In genomic region chr13:24761083-24761402, GRCm38 (mm10) we compare ENCODE assay signal across 8 mouse cellular contexts. TPM values are rescaled to one million over a fixed set of nuclear protein-coding genes. Genes with fewer than 3 reads are reported as not detected.
DNase-seq lines count a peak whose midpoint lies in the region; ATAC-seq and TF ChIP-seq lines count a peak whose summit lies in the region.

No protein-coding gene starts in this region.

- H3K27me3 ChIP-seq in thymus, adult 2 months (ENCODE audit: control insufficient read depth, insufficient read depth, low read length): no peaks in the 10 kb centered on the region
- H3K27me3 ChIP-seq in liver, embryonic 13.5 days: no peaks in the 10 kb centered on the region
- no peaks in the 10 kb centered on the region for H3K27me3 ChIP-seq in stomach, postnatal 0 days (ENCODE audit: control insufficient read depth, insufficient read depth, low read length)

- peak overlapping the region; percentile 91 for H3K27ac ChIP-seq in gastrocnemius, adult 2 months
- H3K27ac ChIP-seq in thymus, adult 2 months (ENCODE audit: control insufficient read depth, insufficient read depth, low read length): no peak overlapping the region
- H3K27ac ChIP-seq in liver, embryonic 13.5 days: peak overlapping the region; percentile 98
- H3K27ac ChIP-seq in stomach, postnatal 0 days (replicated peaks): peak overlapping the region; percentile 94

- WGBS in thymus, adult 2 months: 4% methylated on average over 10 of the region's 10 CpGs
- 1% methylated on average over 10 of the region's 10 CpGs for WGBS in liver, embryonic 13.5 days (ENCODE audit: insufficient replicate concordance)
- 2% methylated on average over 10 of the region's 10 CpGs for WGBS in stomach, postnatal 0 days

- TF ChIP-seq POLR2A in thymus, adult 2 months (IDR thresholded peaks at IDR 0.05; ENCODE audit: control insufficient read depth, extremely low read depth, insufficient read depth, low read length, poor library complexity): no peak

- peak overlapping the region; percentile 99 for H3K9ac ChIP-seq in liver, embryonic 13.5 days
- peak overlapping the region; percentile 82 for H3K9ac ChIP-seq in stomach, postnatal 0 days (ENCODE audit: low read length)

- peak overlapping the region; percentile 82 for H3K4me2 ChIP-seq in liver, embryonic 13.5 days
- H3K4me2 ChIP-seq in stomach, postnatal 0 days (replicated peaks; ENCODE audit: low read depth): peak overlapping the region; percentile 68

- DNase-seq in gastrocnemius, adult 2 months: no peak
- no peak for DNase-seq in gastrocnemius, adult 8-10 months (ENCODE audit: low spot score in 2 of 2)
- no peak for DNase-seq in thymus, adult 2 months
- no peak for DNase-seq in thymus, postnatal 36 days
- DNase-seq in liver, embryonic 13.5 days: no peak
- no peak for DNase-seq in stomach, postnatal 0 days (ENCODE audit: low spot score)
- no peak for DNase-seq in urinary bladder, postnatal 10 days (ENCODE audit: low spot score)
- no peak for DNase-seq in layer of hippocampus, adult 9-10 months (ENCODE audit: low spot score)

- H3K9me3 ChIP-seq in liver, embryonic 13.5 days (replicated peaks): no peaks in the 10 kb centered on the region
- H3K9me3 ChIP-seq in stomach, postnatal 0 days (ENCODE audit: control insufficient read depth, low read length): no peaks in the 10 kb centered on the region

- peaks cover 19% of the 10 kb centered on the region for H3K36me3 ChIP-seq in thymus, adult 2 months (ENCODE audit: control insufficient read depth, insufficient read depth, low read length)
- H3K36me3 ChIP-seq in liver, embryonic 13.5 days: peaks cover 38% of the 10 kb centered on the region
- no peaks in the 10 kb centered on the region for H3K36me3 ChIP-seq in stomach, postnatal 0 days (ENCODE audit: control insufficient read depth, insufficient read depth, low read length)

- no peak for ATAC-seq in liver, embryonic 13.5 days (ENCODE audit: low read depth)
- ATAC-seq in stomach, postnatal 0 days (ENCODE audit: low FRiP score, low TSS enrichment): no peak; the same call in 1 of the 2 replicates

- intact Hi-C loops in gastrocnemius, adult 2 months (cut with DNase I): loop anchor here (2.0 kb wide), 1 partner anchor 40 kb away; the partner anchor contains the start of gene BC005537

- peak overlapping the region; percentile 95 for H3K4me3 ChIP-seq in gastrocnemius, adult 2 months
- peak overlapping the region; percentile 76 for H3K4me3 ChIP-seq in thymus, adult 2 months (ENCODE audit: control insufficient read depth, insufficient read depth, low read length)
- H3K4me3 ChIP-seq in liver, embryonic 13.5 days (replicated peaks): peak overlapping the region; percentile 96
- H3K4me3 ChIP-seq in stomach, postnatal 0 days (ENCODE audit: low read depth, low read length): peak overlapping the region; percentile 96

- no peak for TF ChIP-seq CTCF in gastrocnemius, adult 2 months (IDR thresholded peaks at IDR 0.05)
- TF ChIP-seq CTCF in thymus, adult 2 months (IDR thresholded peaks at IDR 0.05; ENCODE audit: borderline replicate concordance, control insufficient read depth, extremely low read depth, insufficient read depth, low read length, poor library complexity): no peak
- no peak for TF ChIP-seq CTCF in stomach, postnatal 0 days (IDR thresholded peaks at IDR 0.05; ENCODE audit: low read depth)

- no peak for TF ChIP-seq EP300 in stomach, postnatal 0 days (optimal IDR thresholded peaks at IDR 0.05)

- H3K4me1 ChIP-seq in thymus, adult 2 months (replicated peaks; ENCODE audit: control insufficient read depth, insufficient read depth, low read length): peaks cover 12% of the 10 kb centered on the region
- peaks cover 46% of the 10 kb centered on the region for H3K4me1 ChIP-seq in liver, embryonic 13.5 days (replicated peaks)
- no peaks in the 10 kb centered on the region for H3K4me1 ChIP-seq in stomach, postnatal 0 days (replicated peaks; ENCODE audit: control insufficient read depth, insufficient read depth)

RNA-seq across cellular contexts. Expression of gene Gmnn, which starts 0.7 kb away (rescaled TPM):
- 1 to 10 TPM; 3.8 to 5.1 TPM for total RNA-seq in gastrocnemius, adult 2 months (2021)
- total RNA-seq in gastrocnemius, adult 8-10 months (2022): 1 to 10 TPM; 3.1 to 4.9 (median 4.0) TPM
- polyA plus RNA-seq in thymus, adult 2 months (2012; rRNA removed): 10.6 and 11.9 TPM in 2 replicates
- 154 and 171 TPM in 2 replicates for polyA plus RNA-seq in liver, embryonic 13.5 days (2015; fragmentation: Nextera tagmentation; extraction: Ambion mirVana)
- polyA plus RNA-seq in stomach, postnatal 0 days (2015; fragmentation: Nextera tagmentation; extraction: Ambion mirVana): 39.6 and 43.3 TPM in 2 replicates

RNA-seq across cellular contexts. Expression of gene Armh2, which starts 20.0 kb away (rescaled TPM):
- not detected for total RNA-seq in gastrocnemius, adult 2 months (2021)
- not detected for total RNA-seq in gastrocnemius, adult 8-10 months (2022)
- not detected in 2 replicates for polyA plus RNA-seq in thymus, adult 2 months (2012; rRNA removed)
- polyA plus RNA-seq in liver, embryonic 13.5 days (2015; fragmentation: Nextera tagmentation; extraction: Ambion mirVana): not detected in 2 replicates
- not detected in 2 replicates for polyA plus RNA-seq in stomach, postnatal 0 days (2015; fragmentation: Nextera tagmentation; extraction: Ambion mirVana)

RNA-seq across cellular contexts. Expression of gene BC005537, which starts 40.4 kb away (rescaled TPM):
- 10 to 100 TPM; 47.1 to 52.2 TPM for total RNA-seq in gastrocnemius, adult 2 months (2021)
- total RNA-seq in gastrocnemius, adult 8-10 months (2022): 10 to 100 TPM; 45.0 to 68.9 (median 57.9) TPM
- polyA plus RNA-seq in thymus, adult 2 months (2012; rRNA removed): 48.8 and 53.7 TPM in 2 replicates
- 9.5 and 9.6 TPM in 2 replicates for polyA plus RNA-seq in liver, embryonic 13.5 days (2015; fragmentation: Nextera tagmentation; extraction: Ambion mirVana)
- polyA plus RNA-seq in stomach, postnatal 0 days (2015; fragmentation: Nextera tagmentation; extraction: Ambion mirVana): 11.0 and 11.1 TPM in 2 replicates
